Mouse (Mus musculus) spleen, adult 2 months (tissue): ENCODE results near the gene Armc3. TPM values are rescaled to one million over a fixed set of nuclear protein-coding genes. Genes with fewer than 3 reads are reported as not detected.

Source experiments
- DNase-seq, 2 experiments: peaks; one replicate each; pipeline versions ENCODE4 v3.0.0 to v3.0.0-alpha.2; 2012 to 2021; ENCODE audit warnings: low spot score in 2 of 2, low read depth in 1 of 2
- H3K27ac ChIP-seq: fragments of 200-500 bp; 2 replicates; pipeline ENCODE4 v1.5.1; 2012; ENCODE audit warnings: low read length, inconsistent platforms; ENCODE audit not compliant: insufficient read depth
- H3K27me3 ChIP-seq: fragments of 200-500 bp; 2 replicates; pipeline ENCODE4 v1.6.1; 2012; ENCODE audit warnings: mild to moderate bottlenecking, moderate library complexity, low read length, inconsistent platforms; ENCODE audit not compliant: control insufficient read depth, insufficient read depth
- H3K36me3 ChIP-seq: fragments of 200-500 bp; 2 replicates; pipeline ENCODE4 v1.6.1; 2012; ENCODE audit warnings: mild to moderate bottlenecking, low read length, inconsistent platforms; ENCODE audit not compliant: control insufficient read depth, insufficient read depth
- H3K4me1 ChIP-seq: fragments of 200-500 bp; 2 replicates; pipeline ENCODE4 v1.6.1; 2011; ENCODE audit warnings: inconsistent platforms; ENCODE audit not compliant: control insufficient read depth, insufficient read depth, insufficient read length
- H3K4me3 ChIP-seq: fragments of 200-500 bp; 2 replicates; pipeline ENCODE4 v1.5.1; 2011; ENCODE audit warnings: mild to moderate bottlenecking, inconsistent platforms; ENCODE audit not compliant: insufficient read depth, insufficient read length; ENCODE audit errors: extremely low read depth
- CTCF ChIP-seq: fragments of 200-500 bp; IDR thresholded peaks from 2 replicates; pipeline ENCODE4 v1.5.1; 2011; ENCODE audit warnings: mild to moderate bottlenecking, inconsistent platforms; ENCODE audit not compliant: insufficient read depth, insufficient read length, insufficient replicate concordance; ENCODE audit errors: extremely low read depth
- POLR2A ChIP-seq: fragments of 200-500 bp; IDR thresholded peaks from 2 replicates; pipeline ENCODE4 v1.6.1; 2011; ENCODE audit warnings: low read depth, low read length, inconsistent platforms
- WGBS: fragments of 180-500 bp; shearing (Covaris S2); methylation state at CpG from one replicate; pipeline ENCODE4 v1.1.7; 2018; 5-methylcytosine and 5-hydroxymethylcytosine counted together
- polyA plus RNA-seq: library from polyadenylated mRNA; depleted of rRNA; stranded (reverse); fragments of >200 nt; gene quantifications from 2 replicates; pipeline ENCODE4 v1.2.3, GENCODE M21; 2012

The Armc3 gene
- polyA plus RNA-seq, 1 experiment, result 0.12 TPM

DNA sequence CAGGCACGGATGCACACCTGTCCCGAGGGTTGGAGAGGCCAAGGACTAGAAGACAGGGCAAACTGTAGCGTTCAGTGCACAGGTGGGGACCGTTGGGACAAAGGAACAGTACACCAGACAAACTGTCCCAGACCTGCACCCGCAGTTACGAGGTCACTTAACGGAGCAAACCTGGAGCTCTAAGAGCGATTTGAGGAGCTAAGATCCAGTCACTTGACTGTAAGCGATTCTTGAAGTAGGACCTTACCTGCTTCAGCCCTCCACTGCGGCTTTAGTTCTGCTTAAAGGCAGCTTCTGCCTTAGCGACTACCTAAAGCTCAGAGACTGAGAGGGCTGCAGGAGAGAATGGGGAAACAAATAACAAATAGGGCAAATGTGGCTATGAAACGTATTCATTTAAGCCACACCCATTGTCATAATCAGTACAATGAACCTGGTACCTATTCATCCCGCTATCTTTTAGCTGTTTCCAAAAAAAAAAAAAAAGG lies 308 bp downstream of the Armc3 start:
- no peak overlapping the region for H3K27ac ChIP-seq
- no peak for DNase-seq
- 31% methylated on average over 13 of the region's 13 CpGs for WGBS
- TF ChIP-seq POLR2A (no peak), CTCF (no peak)
- no peaks in the 10 kb centered on the region for H3K27me3 ChIP-seq
- H3K4me3 ChIP-seq, result no peak overlapping the region
- H3K4me1 ChIP-seq, result peaks cover 2% of the 10 kb centered on the region; the same call in 1 of the 2 replicates
- H3K36me3 ChIP-seq, result no peaks in the 10 kb centered on the region

DNA sequence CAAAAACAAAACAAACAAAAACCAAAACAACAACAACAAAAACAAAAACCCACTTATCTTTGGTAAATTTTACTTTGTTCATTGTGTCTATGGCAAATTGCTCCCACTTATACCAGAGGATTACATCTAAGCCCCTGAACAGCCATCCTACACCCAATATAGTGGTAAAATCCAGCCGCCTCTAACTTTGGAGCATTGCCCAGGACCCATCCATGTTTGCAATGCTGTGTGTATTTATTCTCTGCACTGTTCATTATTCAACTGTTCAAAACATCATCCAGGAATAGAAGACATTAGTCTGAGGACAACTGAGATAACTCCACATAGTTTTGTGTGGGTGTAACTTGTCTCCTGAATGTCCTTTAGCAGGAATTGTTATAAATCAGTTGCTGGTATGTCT lies 1.0 kb downstream of the Armc3 start:
- no peak for DNase-seq
- WGBS, result 89% methylated on average over 1 of the region's 1 CpGs
- TF ChIP-seq CTCF, result no peak

DNA sequence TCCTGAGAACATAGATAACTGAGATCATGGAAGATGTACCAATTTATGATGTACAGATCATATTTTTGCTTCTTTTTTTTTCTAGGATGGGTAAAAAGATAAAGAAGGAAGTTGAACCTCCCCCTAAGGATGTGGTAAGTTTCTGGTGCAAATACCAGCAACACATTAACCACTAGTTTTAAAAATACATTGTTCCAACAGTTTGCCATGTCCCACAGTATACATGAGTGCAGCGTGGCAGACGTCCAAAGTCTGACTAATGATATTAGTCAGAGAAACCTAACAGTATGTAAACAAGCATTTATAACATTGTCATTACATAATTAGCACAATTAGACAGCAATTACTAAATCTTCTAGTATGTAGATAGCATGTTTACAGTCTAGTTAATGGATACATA lies 2.6 kb downstream of the Armc3 start:
- no peak for DNase-seq
- WGBS, result 11% methylated on average over 2 of the region's 2 CpGs
- Histone ChIP-seq H3K27ac (no peak overlapping the region), H3K4me3 (no peak overlapping the region), H3K36me3 (no peaks in the 10 kb centered on the region), H3K4me1 (peaks cover 2% of the 10 kb centered on the region; the same call in 1 of the 2 replicates), H3K27me3 (no peaks in the 10 kb centered on the region)
- TF ChIP-seq CTCF, result no peak
- no peak for TF ChIP-seq POLR2A

More for the DNA sequence above, 1.0 kb downstream of the Armc3 start:
- Histone ChIP-seq H3K27me3 (no peaks in the 10 kb centered on the region), H3K4me1 (peaks cover 2% of the 10 kb centered on the region; the same call in 1 of the 2 replicates), H3K36me3 (no peaks in the 10 kb centered on the region), H3K27ac (no peak overlapping the region), H3K4me3 (no peak overlapping the region)

DNA sequence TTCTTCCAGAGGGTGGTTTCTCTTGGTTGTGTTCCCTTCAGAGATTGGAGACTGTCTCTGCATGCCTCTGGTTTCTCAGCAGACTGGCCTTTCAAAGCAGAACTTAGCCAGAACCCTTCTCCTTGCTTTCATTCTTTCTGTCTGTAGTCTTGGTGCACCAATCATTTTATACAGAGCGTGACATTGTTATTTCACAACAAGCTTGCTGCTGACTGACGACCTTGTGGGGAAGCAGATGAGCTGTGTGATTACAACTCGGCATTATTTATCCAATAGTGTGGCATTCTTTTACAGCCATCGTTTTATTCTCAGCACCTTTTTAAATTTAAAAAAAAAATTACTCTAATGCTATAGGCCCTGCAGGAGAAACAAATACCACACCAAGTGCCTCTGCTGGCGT lies 35.2 kb downstream of the Armc3 start:
- H3K36me3 ChIP-seq, result no peaks in the 10 kb centered on the region
- TF ChIP-seq POLR2A (no peak), CTCF (no peak)
- no peak for DNase-seq
- H3K4me3 ChIP-seq, result no peak overlapping the region
- H3K27ac ChIP-seq, result no peak overlapping the region
- no peaks in the 10 kb centered on the region for H3K27me3 ChIP-seq
- 72% methylated on average over 5 of the region's 5 CpGs for WGBS
- H3K4me1 ChIP-seq, result no peaks in the 10 kb centered on the region

DNA sequence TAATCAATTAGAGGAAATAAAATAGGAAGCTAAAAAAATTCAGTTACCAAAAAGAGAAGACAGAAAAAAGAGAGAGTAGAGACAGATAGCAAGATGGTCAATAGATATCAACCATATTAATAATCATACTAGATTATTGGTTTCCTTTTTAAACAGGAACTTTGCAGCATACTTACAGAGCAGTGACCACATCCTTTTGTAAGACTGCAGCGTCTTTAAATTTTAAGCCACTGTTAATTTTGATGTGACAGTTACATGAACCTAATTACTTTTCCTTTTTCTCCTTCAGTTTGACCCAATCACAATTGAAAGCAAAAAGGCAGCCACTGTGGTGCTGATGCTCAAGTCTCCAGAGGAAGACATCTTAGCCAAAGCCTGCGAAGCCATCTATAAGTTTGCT lies 36.1 kb downstream of the Armc3 start:
- Histone ChIP-seq H3K4me1 (no peaks in the 10 kb centered on the region), H3K36me3 (no peaks in the 10 kb centered on the region), H3K27me3 (no peaks in the 10 kb centered on the region), H3K27ac (no peak overlapping the region), H3K4me3 (no peak overlapping the region)
- no peak for DNase-seq
- TF ChIP-seq POLR2A, result no peak
- no peak for TF ChIP-seq CTCF
- 46% methylated on average over 2 of the region's 2 CpGs for WGBS

DNA sequence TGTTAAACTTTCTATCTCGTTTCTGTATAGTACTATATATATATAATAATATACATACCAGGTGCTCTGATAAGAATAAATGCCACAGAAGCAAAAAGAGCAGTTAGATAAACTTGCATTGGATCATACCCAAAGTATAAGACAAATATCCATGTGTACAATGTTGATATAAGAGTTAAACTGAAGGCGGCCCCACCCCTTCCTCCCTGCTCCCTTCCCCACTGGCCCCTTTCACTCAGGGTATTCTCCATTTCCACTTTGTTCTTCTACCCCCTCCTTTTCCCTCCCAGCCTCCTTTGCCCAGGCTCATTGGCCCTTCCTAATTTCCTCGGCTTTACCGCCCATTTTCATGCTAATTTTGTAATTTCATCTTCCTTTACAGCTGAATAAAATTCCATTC lies 36.5 kb downstream of the Armc3 start:
- no peak for TF ChIP-seq POLR2A
- no peak for TF ChIP-seq CTCF
- Histone ChIP-seq H3K27ac (no peak overlapping the region), H3K27me3 (no peaks in the 10 kb centered on the region), H3K4me1 (no peaks in the 10 kb centered on the region), H3K4me3 (no peak overlapping the region), H3K36me3 (no peaks in the 10 kb centered on the region)
- WGBS, result 74% methylated on average over 4 of the region's 4 CpGs
- no peak for DNase-seq

DNA sequence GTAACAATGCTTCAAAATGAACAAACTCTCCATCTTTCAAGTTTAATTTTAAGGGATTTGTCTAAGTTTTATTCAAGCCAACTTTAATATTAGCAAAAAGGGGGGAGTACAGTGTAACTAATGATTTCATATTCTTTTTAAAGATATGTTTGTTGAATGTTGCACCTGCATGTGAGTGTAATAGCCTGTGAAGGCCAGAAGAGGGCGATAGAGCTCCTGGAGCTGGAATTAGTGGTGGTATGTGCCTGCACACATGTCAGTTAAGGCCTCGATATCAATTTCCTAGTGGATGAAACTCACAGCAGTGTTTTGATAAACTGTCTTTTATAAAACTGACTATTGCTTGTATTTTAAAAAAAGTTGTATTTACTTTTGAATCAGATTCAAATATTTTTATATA lies 39.7 kb downstream of the Armc3 start:
- no peak overlapping the region for H3K27ac ChIP-seq
- no peak overlapping the region for H3K4me3 ChIP-seq
- WGBS, result 77% methylated on average over 2 of the region's 2 CpGs
- no peak for DNase-seq
- no peaks in the 10 kb centered on the region for H3K27me3 ChIP-seq
- TF ChIP-seq CTCF (no peak), POLR2A (no peak)
- H3K4me1 ChIP-seq, result no peaks in the 10 kb centered on the region
- H3K36me3 ChIP-seq, result no peaks in the 10 kb centered on the region
